Mouse (Mus musculus): ENCODE results near the gene Lrig1.

Lrig1 gene

GRCm38 (mm10) chr6:94698509-94699172 lies 1.3 kb downstream of the Lrig1 start:
- no peak for DNase-seq (ENCODE audit: low read depth, low spot score)

DNA sequence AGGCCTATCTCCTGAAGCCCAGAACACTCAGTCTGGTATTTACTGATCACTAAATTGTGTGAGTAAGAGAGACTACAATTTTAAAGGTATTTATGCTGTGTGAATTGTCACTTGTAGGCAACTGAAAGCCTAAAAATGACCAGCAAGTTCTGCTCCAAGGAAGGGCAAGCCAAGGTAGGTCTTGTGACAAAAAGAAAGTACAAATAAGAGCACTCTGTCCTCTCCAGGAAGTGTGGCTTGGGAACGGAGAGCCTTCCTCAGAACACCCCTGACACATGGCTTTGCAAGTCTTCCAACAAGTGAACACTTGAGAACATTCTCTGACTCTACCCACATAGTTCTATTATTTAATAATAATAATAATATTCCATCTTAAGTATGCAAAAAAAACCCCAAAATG lies 2.5 kb downstream of the Lrig1 start:
- DNase-seq (ENCODE audit: low read depth, low spot score), result peak; percentile 64

GRCm38 (mm10) chr6:94696182-94697080 lies 3.5 kb downstream of the Lrig1 start:
- DNase-seq (ENCODE audit: low read depth, low spot score), result peak; percentile 66

DNA sequence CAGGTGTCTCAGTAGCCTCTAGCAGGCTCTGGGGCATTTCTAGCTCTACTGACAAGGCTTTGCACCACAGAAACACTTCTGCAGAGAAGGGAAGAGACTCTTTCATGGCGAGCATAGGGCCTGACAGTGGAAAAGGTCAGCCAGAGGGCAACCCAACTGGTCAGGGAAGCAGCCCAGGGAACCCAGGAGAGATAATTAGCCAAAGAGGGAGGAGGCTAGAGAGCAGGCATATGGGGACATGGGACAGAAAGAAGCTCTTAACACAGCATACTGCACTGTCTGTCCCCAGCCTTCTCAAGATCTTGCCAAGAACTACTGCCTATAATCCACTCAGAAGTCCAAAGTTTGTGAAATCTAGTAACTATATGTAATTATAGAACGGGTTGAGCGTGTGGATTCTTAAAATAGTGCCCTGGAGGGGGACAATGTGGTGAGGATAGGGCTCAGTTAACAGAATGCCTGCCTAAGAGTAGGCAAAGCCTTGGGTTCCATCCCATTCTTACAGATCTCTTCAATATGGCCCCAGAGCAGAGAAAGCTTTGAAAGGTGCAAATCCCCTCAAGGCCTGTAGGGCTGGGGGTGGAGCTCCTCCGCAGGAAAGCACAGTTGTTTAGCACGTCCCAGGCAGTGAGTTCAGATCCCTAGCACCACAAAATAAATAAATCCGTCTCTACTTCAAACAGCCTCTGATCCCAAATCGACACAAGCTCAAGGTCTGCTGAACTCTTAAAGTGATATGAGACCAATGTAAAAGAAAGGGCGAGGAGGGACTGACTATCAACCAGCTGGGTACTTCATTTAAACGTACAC lies 4.6 kb downstream of the Lrig1 start:
- DNase-seq (ENCODE audit: low read depth, low spot score), result peak; percentile 76

- DNase-seq (ENCODE audit: low read depth, low spot score), result no peak
Observed at GRCm38 (mm10) chr6:94694481-94694880, 5.5 kb downstream of the Lrig1 start.

- no peak for DNase-seq (ENCODE audit: low read depth, low spot score)
Observed at GRCm38 (mm10) chr6:94693091-94693490, 6.9 kb downstream of the Lrig1 start.

- no peak for DNase-seq (ENCODE audit: low read depth, low spot score)
Observed at GRCm38 (mm10) chr6:94692003-94692402, 8.0 kb downstream of the Lrig1 start.

DNA sequence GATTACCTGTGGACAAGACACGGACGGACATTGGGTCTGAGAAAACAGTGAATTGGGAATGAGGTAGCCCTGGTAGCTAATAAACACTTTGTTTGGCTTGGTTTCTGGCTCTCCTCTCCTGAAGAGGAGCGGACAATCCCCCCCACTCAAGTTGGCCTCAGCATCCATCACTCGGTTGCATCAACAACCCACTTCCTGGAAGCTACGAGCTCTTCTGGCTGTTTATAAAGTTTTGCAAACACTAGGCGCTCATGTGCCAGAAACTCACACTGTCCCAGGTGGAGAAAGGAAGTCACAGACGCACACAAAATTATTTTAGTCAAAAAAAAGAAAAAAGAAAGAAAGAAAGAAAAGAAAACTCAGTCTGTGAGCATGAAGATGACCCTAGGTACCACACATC lies 9.7 kb downstream of the Lrig1 start:
- DNase-seq (ENCODE audit: low read depth, low spot score), result no peak

DNA sequence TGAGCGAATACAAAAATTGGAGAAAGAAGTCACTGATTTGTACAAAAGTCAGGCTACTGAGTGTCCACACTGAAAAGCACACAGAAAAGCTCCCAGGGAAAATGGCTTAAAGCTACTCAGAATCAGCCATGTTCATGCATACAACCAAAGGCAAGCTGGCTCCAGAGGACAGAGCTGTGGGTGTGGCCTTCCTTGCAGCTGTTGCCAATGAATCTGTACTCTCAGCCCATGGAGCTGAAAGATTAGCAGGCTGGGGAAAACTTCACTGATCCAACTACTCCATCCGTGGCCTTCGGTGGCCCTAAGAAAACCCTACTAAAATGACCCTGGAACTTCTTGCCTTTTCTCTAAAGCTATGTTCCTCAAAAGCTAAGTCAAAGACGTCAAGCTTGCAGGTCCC lies 11.2 kb downstream of the Lrig1 start:
- peak; percentile 66 for DNase-seq (ENCODE audit: low read depth, low spot score)

DNA sequence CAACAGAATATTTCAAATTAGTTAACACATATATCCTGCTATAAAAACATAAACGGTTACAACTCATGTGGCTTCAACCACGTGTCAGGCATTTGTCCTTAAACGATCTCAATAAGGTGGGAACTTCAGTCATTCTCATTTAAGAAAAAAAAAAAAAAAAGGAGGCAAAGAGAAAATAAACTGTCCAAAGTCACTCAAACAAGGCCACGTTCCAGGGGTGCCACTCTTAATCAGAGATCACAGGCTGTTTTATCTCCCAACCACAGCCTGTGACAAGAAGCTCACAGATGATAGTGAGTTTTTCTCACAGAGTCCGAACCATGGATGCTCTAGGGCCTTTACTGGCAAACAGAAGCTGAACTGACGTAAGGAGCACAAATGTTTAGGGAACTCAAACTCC lies 13.9 kb downstream of the Lrig1 start:
- no peak for DNase-seq (ENCODE audit: low read depth, low spot score)

DNA sequence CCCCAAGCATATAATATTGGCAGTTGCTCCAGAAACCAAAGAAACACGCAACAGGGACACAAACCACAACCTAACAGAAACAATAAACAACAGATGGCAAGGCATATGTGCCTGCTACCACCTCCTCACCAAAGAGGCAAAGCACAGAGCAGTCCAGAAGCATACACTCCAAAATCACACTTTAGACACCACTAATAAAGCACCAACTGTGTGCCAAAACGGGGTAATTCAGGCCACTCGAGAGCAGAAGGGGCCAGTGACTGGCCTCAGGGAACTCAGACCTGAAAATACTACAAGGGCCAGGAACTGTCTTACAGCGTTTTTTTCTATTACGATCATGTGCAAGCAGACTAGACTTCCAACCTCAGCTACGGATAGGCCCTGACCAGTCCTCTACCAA lies 14.3 kb downstream of the Lrig1 start:
- DNase-seq (ENCODE audit: low read depth, low spot score), result no peak

- DNase-seq (ENCODE audit: low read depth, low spot score), result peak; percentile 50
Observed at GRCm38 (mm10) chr6:94684844-94685557, 15.0 kb downstream of the Lrig1 start.

- DNase-seq (ENCODE audit: low read depth, low spot score), result no peak
Observed at GRCm38 (mm10) chr6:94683701-94684100, 16.3 kb downstream of the Lrig1 start.

DNA sequence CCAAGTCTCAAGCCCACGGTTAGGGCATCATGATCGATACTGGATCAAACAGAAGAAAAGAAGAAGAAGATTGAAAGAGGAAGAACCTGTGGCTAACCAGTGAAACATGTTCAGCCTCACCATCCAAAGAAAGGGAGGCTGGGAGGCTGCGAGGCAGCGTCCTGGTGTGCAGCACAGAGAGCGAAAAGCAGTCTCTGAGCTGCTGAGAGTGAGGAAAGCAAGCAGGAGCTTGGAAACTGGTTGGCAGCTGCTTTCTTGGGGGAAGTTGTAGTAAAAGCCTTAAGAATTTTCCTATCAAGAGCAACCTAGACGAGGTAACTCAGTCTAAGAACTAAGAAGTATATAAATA lies 17.7 kb downstream of the Lrig1 start:
- no peak for DNase-seq (ENCODE audit: low read depth, low spot score)

- DNase-seq (ENCODE audit: low read depth, low spot score), result no peak
Observed at GRCm38 (mm10) chr6:94681446-94682269, 18.3 kb downstream of the Lrig1 start.

DNA sequence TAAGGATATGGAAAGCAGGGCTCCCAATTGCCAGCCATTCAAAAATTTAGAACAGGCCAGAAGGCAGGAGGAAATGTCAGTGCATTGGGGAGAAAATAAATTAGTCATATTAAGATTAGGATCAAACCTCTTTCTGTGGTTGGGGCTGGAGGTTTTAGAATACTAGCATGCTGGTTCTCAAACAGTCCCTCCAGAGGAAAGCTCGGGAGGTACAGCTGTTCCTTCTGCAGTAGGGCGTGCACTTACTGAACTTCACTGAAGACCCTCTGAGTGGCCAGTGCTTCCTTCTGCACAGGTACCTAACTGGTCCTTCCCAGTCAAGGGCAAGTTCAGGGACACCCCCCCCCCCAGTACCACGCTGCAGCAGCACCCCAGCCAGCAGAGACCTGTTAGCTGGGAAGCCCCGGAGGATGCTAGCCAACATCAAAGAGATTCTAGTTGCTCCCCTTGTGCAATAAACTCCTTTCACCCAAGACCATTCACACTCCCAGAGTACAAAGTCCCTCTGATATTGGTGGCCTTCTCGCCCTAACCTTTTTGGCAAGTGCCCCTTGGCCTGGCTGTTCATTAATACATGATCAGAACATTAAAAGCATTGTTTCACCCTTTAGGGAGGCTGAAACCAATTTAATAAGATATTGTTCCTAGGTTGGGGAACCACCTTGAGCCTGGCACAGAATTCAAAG lies 19.1 kb downstream of the Lrig1 start:
- no peak for DNase-seq (ENCODE audit: low read depth, low spot score)

DNA sequence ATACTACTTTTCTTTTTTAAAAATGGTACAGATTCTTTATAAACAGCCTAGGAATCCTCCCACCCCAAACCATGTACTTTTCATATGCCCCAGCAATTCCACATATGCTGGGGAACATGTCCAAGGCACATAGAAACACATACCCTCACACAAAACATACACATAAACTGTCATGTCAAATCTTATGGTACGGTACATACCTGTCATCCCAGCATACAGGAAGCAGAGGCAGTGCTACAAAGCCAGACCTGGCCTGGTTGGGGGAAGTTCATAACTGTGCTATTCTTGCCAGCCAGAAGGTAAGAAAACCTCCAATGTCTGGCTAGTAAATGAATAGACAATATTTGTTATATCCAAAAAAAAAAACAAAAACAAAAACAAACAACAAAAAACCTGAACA lies 20.7 kb downstream of the Lrig1 start:
- no peak for DNase-seq (ENCODE audit: low read depth, low spot score)

DNA sequence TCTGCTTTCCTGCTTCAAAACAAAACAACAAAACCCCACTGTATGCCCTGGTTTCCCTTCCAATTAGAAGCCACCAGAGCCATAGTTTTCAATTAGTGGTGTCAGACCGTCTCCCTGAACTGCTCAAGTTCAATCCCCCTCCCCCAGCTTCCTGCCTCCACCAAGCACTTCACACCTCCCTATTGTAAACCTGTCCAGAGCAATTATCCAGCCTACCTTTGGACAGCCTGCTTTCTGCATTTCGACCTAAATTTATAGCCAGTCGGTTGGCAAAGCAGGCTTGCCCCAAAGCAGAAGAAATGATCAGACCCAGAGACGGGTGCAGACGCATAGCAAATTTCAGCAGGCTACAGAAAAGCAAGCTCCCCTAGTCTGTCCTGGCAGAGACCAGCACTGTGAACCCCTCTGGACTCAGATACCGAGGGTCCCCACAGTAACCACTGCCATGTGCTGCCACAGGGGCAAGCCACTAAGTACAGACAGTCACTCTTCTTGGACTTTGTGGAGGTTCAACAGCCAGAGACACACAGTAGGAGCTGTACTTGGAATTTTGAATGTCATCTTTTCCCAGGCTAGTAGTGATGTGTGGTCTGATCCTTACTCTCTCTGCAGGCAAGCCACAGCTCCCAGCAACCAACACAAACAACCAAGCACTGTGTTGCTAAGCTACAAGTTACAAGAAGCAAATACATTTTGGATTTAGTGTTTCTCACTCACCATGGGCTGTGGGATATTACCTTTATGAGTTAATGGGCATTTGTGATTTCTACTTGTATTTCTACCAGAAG lies 21.4 kb downstream of the Lrig1 start:
- no peak for DNase-seq (ENCODE audit: low read depth, low spot score)

GRCm38 (mm10) chr6:94677448-94677847 lies 22.5 kb downstream of the Lrig1 start:
- DNase-seq (ENCODE audit: low read depth, low spot score), result no peak

Measured in skeletal muscle tissue, adult 2 months (tissue).